Mouse (Mus musculus): ENCODE data around the gene Cope.

- TF ChIP-seq TAL1 (IDR thresholded peaks at IDR 0.05; ENCODE audit: low read length) (no peak), GATA1 (IDR thresholded peaks at IDR 0.05; ENCODE audit: low read length) (no peak)
Measured at GRCm38 (mm10) chr8:70309311-70309710, 7.0 kb downstream of the Cope start.
